Mouse (Mus musculus): ENCODE data around the gene Suv39h2.
A peak's percentile ranks its signal among the peaks of the same experiment; 100 is the strongest.

DNA sequence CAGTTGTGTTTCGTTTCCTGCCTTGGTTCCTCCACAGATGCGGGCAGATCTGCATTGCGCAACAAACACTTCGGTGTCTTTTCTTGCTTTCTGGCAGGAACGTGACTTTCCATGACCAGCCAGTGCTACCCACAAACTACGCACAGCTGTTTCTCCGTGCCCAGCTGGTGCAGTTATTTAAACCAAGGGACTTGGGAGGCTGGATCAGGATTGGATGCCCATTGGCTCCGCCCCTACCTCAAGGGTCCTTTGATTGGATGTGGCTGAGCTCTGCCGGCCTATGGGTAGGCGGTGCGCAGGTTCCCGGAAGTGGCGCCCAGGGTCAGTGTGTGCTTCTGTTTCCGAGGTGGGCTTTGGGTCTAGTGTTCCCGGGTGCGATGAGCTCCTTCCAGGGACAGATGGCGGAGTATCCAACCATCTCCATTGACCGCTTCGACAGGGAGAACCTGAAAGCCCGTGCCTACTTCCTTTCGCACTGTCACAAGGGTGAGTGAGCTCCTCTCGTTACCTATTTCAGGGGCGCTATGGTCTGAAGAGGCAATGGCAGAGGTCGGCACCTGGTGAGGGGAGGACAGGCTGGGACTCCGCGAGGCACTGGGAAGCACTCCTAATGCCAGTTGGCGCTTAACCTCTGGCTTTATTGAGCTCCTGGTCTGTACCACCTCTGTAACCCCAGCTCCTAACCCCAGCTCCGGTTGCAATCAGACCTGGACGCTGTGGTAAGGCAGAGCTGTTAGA is 50.8 kb downstream of the Suv39h2 start, which contains the start of gene Dclre1c:
- TF ChIP-seq CTCF (IDR thresholded peaks at IDR 0.05; ENCODE audit: borderline replicate concordance, insufficient read depth, low read length) (no peak), POLR2A (IDR thresholded peaks at IDR 0.05; ENCODE audit: low read depth, low read length) (peak; percentile 55; the same call in 1 of the 2 replicates)

Measured in embryonic fibroblast, embryonic 13.5 days (primary cell).